Mouse (Mus musculus): ENCODE data around the gene Clmn.

GRCm38 (mm10) chr12:104845707-104846106 lies 19.2 kb downstream of the Clmn start:
- TF ChIP-seq CTCF (IDR thresholded peaks at IDR 0.05; ENCODE audit: low read depth) (no peak), EP300 (optimal IDR thresholded peaks at IDR 0.05) (no peak)
